Mouse (Mus musculus) heart, postnatal 25 days (tissue): Measurements from ENCODE around the gene Xbp1. TPM values are rescaled to one million over a fixed set of nuclear protein-coding genes. Genes with fewer than 3 reads are reported as not detected.

Experiments used
- DNase-seq: peaks from one replicate; pipeline ENCODE4 v3.0.0; 2022; ENCODE audit warnings: low spot score
- intact Hi-C: fragments of 180-260 bp; cut with DNase I; formaldehyde crosslinking; loops from one replicate; pipeline ENCODE4 v1.15.1; 2025
- total RNA-seq, 2 experiments: library from RNA; stranded (reverse); gene quantifications; 2 replicates each; pipeline ENCODE4 v1.2.3; 2021

Xbp1 gene
- total RNA-seq, 2 experiments from 2014 or later = 68.7 to 74.8 TPM

DNA sequence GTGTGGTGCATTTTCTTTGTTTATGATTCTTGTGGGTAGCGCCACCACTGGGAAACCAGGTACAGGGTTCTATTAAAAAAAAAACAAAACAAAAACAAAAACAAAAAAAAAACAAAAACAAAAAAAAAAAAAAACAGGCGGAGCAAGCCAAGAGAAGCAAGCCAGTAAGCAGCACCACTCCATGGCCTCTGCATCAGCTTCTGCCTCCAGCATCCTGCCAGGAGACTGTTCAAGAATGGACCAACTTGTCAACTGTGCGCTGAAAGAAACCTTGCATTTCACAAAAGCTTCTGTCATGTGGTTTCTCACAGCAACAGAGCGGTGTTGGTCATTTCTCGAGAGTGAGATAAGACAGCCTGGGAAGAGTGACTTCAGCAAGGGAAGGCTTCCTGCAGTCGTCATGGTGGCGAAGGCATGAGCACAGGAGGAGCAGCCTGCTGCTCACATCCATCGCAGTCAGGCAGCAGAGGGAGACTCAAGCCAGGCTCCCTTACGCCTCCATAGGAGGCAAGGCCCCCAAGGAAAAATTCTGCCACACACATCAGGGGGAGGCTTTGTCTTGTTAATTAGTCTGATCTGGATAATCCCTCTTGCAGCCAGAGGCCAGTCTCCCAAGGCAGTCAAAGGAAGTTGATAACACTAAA lies 42.3 kb downstream of the Xbp1 start:
- no peak for DNase-seq
- intact Hi-C loops = no loop called here

DNA sequence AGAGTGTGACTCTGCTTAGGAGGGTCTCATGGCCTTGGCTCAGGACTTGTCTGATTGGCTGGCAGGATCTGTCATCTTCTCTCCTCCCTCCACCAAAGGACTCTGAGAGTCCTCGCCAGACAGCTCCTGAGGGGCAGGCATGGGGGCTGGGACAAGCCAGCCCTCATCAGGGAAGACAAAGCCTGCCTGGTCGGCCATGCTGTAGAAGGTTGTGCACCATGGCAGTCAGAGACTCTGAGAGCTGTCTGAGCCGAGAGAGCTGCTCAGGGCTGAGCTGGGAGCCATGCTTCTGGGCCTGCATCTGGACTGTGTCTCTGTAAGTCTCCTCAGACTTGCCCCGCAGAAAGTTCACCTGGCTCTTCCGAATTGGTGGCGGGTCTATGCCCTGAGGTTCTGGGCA lies 43.4 kb downstream of the Xbp1 start:
- DNase-seq = no peak
- intact Hi-C loops = no loop called here

DNA sequence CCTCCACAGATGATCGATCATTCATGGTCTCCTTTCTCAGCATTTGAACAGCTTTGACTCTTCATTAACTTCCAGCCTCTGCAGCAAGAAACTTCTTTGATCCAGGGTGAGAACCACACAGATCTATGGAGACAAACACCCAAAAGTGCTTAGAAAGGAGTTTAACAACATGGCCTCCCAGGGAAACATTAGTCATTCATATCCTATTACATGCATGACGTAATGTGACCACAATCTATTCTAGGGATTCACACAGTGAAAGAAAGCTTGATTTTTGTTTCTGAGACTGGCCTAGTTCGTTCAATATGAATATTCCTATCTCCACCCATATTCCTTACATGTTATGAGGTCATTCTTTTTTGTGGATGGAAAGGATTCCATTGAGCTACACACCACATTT lies 45.1 kb downstream of the Xbp1 start:
- DNase-seq = no peak
- intact Hi-C loops = no loop called here

DNA sequence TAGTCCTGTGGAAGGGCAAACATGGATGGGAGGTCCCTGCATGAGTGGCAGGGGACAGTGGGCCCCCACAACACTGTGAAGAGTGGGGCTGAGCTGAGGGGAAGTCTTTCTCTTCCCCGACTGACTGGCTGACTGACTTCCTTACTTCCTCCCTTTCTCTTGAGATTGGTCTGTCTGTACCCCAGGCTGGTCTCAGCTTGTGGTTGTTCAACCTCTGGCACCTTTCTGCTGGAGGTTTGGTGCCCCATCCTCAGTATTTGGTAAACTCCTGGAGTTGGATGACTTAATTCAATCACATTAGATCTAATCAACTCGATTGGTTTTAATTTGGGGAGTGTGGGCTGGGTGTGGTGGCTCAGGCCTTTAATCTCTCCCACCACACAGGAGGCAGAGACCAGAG lies 46.0 kb downstream of the Xbp1 start:
- intact Hi-C loops = no loop called here
- no peak for DNase-seq

DNA sequence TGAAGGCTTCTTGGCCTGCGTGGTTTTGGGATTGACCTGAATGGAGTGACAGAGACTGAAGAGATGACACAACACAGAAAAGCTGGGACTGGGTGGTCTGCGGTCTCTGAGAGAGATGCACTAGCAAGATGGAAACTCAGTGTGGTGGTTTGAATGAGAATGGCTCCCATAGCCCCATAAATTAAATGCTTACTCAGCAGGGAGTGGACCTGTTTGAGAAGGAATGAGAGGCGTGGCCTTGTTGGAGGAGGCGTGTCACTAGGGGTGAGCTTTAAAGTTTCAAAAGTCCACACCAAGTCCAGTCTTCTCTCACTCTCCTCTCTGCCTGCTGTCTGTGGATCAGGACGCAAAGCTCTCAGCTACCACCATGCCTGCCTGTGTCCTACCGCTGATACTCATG lies 47.2 kb downstream of the Xbp1 start:
- no peak for DNase-seq
- intact Hi-C loops = no loop called here

DNA sequence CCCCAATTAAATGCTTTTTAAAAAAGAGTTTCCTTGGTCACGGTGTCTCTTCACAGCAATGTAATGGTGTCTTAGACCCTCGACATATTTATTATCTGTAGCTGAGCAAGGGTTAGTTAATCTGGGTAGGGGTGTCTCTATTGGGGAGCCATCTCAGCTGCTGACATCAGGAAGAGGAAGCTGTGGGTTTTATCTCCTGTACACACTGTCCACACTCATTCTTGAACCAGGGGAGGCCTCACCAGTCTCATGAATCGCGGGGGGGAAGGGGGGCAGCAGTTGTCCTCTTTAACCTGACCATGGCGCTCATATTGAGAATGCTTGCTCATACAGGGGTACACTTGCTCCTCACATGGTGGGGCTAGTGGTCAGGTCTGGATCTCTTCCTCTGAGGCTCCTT lies 47.6 kb downstream of the Xbp1 start:
- DNase-seq = no peak
- intact Hi-C loops = no loop called here

DNA sequence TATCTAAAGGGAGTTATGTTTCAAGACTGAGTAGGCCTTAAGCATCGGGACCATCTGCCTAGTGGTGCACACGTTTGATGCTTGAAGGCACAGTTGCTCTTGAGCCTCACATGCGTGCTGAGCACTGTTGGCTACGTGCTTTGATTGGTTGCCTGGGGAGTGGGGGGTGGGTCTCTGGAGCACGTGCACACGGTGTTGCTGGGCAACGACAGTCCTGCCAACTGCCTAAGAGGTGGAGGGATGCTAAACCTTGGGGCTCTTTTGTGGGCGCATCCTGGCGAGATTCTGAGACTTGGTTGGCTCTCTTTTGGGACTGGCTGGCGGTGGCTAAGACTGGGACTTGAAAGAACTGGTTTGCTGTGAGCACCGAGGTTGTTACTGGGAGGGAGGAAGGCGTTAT lies 49.0 kb downstream of the Xbp1 start, which contains the start of gene Ankrd36:
Gene Ankrd36, plus strand, starts transcription at position 211 of the 400 bp plus-strand sequence.
- DNase-seq = no peak
- intact Hi-C loops = no loop called here

DNA sequence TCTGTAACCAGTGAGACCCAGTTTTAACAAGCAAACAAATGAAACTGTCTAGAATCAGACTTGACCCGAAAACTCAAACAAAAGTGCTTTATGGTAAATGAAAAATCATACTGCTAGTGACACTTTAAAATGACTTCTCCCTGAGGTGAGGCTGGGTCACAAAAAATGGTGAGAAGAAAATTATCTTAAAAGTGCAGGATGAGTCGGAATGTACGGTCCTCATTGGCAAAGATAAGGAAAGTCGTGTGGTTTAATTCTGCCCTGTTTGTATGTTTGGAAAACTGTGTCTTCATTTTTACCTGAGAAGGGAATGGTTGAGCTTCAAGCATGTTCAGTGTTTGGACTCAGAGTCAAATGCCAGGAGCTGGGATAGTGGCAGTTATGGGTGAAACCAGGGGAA lies 51.4 kb downstream of the Xbp1 start:
- intact Hi-C loops = no loop called here
- DNase-seq = no peak

DNA sequence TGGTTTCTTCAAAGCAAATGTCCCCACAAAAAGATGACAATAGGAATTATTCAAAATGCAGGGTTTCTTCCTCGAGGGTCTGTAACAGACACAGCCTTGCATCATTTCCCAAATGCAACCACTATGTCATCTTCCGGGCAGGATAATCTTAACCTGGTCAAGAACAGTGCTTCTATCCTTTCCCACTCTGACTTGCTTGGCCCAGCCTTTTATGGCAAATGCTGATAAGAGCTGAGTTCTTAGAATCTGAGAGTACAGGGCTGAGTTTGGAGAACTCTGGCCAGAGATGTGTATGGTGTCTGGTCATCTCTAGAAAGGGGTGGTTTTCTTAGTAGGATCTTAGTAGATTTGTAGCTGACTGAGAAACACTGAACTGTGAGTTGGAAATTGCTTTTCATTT lies 53.4 kb downstream of the Xbp1 start:
- intact Hi-C loops = no loop called here
- no peak for DNase-seq

DNA sequence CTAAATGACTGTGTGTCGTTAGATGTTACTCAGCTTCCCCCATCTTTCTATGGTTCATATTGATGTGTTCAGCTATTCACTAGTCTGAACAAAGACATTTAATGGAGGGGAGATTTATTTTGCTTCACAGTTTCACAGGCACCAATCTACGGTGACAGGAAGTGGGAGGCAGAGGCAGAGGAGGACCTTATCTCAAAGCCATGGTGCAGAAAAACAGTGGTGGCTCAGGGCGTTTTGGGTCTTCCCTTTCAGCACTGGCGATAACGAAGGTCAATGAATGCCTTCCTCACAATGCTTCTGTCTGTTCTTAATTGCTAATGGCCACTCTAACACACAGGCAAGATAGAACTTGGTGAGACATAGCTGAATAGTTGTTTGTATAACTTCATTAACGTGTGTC lies 54.6 kb downstream of the Xbp1 start:
- intact Hi-C loops = no loop called here
- DNase-seq = no peak

Other genes with a start within 250 kb of the Xbp1 start
- 1 to 10 TPM; 9.4 to 9.7 TPM for gene Znrf3, start 75.8 kb upstream of the Xbp1 start, total RNA-seq
- 10 to 100 TPM; 17.9 to 23.5 TPM for gene Ccdc117, start 21.5 kb downstream of the Xbp1 start, total RNA-seq
- gene Ankrd36, start 49.0 kb downstream of the Xbp1 start, total RNA-seq = not detected
- gene Mrps24, start 195.0 kb downstream of the Xbp1 start, total RNA-seq = 100 to 1,000 TPM; 145 to 152 TPM
- 10 to 100 TPM; 56.7 to 68.6 TPM for gene Urgcp, start 241.7 kb downstream of the Xbp1 start, total RNA-seq